Mouse (Mus musculus) ovary, adult 18-20 months (tissue): ENCODE results near the gene Rflnb.

Experiments
- DNase-seq: peaks from one replicate; pipeline ENCODE4 v3.0.0; 2022; ENCODE audit warnings: low spot score, mixed read lengths

The Rflnb gene

GRCm38 (mm10) chr11:75990965-75991835 is 36.4 kb downstream of the Rflnb start:
- DNase-seq, result no peak

- DNase-seq, result no peak
These were observed 41.6 kb downstream of the Rflnb start for GRCm38 (mm10) chr11:75985948-75986347.

GRCm38 (mm10) chr11:75984581-75984980 is 43.0 kb downstream of the Rflnb start:
- DNase-seq, result no peak

- DNase-seq, result no peak
These were observed 44.4 kb downstream of the Rflnb start for GRCm38 (mm10) chr11:75983194-75983593.

- DNase-seq, result no peak
These were observed 47.2 kb downstream of the Rflnb start for GRCm38 (mm10) chr11:75980413-75980812.

GRCm38 (mm10) chr11:75978051-75978450 is 49.5 kb downstream of the Rflnb start:
- DNase-seq, result no peak

GRCm38 (mm10) chr11:75976748-75977147 is 50.8 kb downstream of the Rflnb start:
- DNase-seq, result no peak

GRCm38 (mm10) chr11:75973988-75974387 is 53.6 kb downstream of the Rflnb start:
- DNase-seq, result no peak

GRCm38 (mm10) chr11:75972916-75973567 is 54.5 kb downstream of the Rflnb start:
- DNase-seq, result no peak

GRCm38 (mm10) chr11:75972188-75972587 is 55.4 kb downstream of the Rflnb start:
- no peak for DNase-seq

- DNase-seq, result no peak
These were observed 57.0 kb downstream of the Rflnb start for GRCm38 (mm10) chr11:75970629-75971028.
